Mouse (Mus musculus) megakaryocyte progenitor cell, adult 5-6 weeks (primary cell): ENCODE measurements around the gene Xlr3b. TPM values are rescaled to one million over a fixed set of nuclear protein-coding genes. Genes with fewer than 3 reads are reported as not detected.
A peak's percentile ranks its signal among the peaks of the same experiment; 100 is the strongest.
"Not testable (repeated sequence)": the region's sequence is repeated elsewhere in the genome, so short reads cannot be mapped to it uniquely, and the experiment has no call there.

Experiments used
- ATAC-seq: replicated peaks from 2 replicates; pipeline ENCODE4 v1.8.0; 2016; ENCODE audit warnings: mild to moderate bottlenecking, moderate TSS enrichment, inconsistent platforms; ENCODE audit not compliant: poor library complexity
- total RNA-seq, 2 experiments: library from RNA; stranded (forward) in 1 of 2; stranded (reverse) in 1 of 2; fragments of 157-497, 149-512 nt in 1 of 2; fragments of 200-1000 nt in 1 of 2; gene quantifications; 2 replicates each; pipeline versions ENCODE4 v1.2.3 to v1.2.4; 2015 to 2017

Xlr3b gene
- total RNA-seq (2015) (7.7 and 8.5 TPM in 2 replicates), total RNA-seq (2017) (6.2 and 8.8 TPM in 2 replicates)

DNA sequence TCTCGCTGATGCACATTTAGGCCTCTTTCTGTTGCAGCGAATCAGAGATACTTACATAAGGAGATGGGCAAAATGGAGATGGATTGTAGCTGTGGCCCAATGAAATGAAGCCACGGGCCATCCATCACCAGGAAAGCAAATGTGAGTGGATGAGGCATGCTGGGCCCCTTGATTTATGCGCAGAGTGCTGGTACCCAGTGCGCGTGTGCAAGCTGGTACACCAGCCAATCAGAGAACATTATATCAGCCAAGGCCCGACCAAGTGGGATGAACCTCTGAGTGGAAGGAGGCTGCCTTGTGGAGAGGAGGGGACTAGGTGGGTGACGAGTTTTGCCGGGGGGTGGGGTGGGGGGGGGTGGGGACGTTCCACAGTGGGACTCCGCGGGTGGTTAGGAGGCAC, at the start of gene Xlr3b:
Gene Xlr3b, plus strand, starts transcription at position 274 of the 400 bp plus-strand sequence.
- ATAC-seq: peak; percentile 69

GRCm38 (mm10) chrX:73143218-73143618, 48.8 kb upstream of the Xlr3b start:
- peak; percentile 71 for ATAC-seq

- ATAC-seq: not testable (repeated sequence)
Measured at GRCm38 (mm10) chrX:73148496-73148895, 43.5 kb upstream of the Xlr3b start, which contains the start of gene Xlr5b. TSS of gene Xlr5b (plus strand) at chrX:73148796.

- ATAC-seq: not testable (repeated sequence)
Measured at GRCm38 (mm10) chrX:73149350-73149749, 42.7 kb upstream of the Xlr3b start, which contains the start of gene DXBay18. TSS of gene DXBay18 (minus strand) at chrX:73149450.

DNA sequence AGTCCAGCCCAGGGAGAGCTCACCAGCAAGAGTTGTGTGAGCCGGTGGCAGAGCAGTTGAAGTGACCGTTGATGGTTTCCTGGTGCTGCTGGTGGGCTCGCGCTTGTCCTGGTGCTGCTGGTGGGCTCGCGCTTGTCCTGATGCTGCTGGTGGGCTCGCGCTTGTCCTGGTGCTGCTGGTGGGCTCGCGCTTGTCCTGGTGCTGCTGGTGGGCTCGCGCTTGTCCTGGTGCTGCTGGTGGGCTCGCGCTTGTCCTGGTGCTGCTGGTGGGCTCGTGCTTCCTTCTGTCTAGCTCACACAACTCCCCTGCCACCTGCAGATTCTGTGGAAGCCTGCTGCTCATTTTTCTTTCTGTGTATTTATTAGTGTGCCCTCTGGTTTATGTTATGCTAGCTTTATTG, 15.1 kb upstream of the Xlr3b start, which contains the start of gene Spin2d:
Gene Spin2d, minus strand, starts transcription at position 101 of the 400 bp plus-strand sequence.
- not testable (repeated sequence) for ATAC-seq

- ATAC-seq: peak; percentile 34; the same call in 1 of the 2 replicates
Measured at GRCm38 (mm10) chrX:73213819-73214564, 22.0 kb downstream of the Xlr3b start, which contains the start of gene Xlr4b. TSS of gene Xlr4b (plus strand) at chrX:73214333.

- ATAC-seq: no peak
Measured at GRCm38 (mm10) chrX:73225365-73225764, 33.4 kb downstream of the Xlr3b start.

- peak; percentile 92 for ATAC-seq
Measured at GRCm38 (mm10) chrX:73227914-73228605, 36.1 kb downstream of the Xlr3b start, which contains the start of gene F8a. TSS of gene F8a (plus strand) at chrX:73228291.

GRCm38 (mm10) chrX:73228606-73229214, 36.7 kb downstream of the Xlr3b start:
- peak; percentile 56 for ATAC-seq

DNA sequence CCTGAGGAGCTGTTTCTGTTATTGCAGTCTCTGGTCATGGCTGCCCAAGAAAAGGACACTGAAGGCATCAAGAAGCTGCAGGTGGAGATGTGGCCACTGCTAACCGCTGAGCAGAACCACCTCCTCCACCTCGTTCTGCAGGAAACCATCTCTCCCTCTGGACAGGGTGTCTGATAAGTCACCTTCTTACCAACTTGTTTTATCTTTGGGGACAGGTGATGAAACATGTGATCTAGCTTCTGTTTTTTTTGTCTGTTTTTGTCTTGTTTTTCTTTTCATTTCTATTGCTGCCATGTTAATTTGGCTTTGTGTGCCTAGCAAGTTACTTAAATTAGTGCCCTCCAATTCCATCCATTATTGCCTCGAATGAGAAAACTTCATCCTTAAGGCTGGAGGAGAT, 37.3 kb downstream of the Xlr3b start:
- no peak for ATAC-seq

DNA sequence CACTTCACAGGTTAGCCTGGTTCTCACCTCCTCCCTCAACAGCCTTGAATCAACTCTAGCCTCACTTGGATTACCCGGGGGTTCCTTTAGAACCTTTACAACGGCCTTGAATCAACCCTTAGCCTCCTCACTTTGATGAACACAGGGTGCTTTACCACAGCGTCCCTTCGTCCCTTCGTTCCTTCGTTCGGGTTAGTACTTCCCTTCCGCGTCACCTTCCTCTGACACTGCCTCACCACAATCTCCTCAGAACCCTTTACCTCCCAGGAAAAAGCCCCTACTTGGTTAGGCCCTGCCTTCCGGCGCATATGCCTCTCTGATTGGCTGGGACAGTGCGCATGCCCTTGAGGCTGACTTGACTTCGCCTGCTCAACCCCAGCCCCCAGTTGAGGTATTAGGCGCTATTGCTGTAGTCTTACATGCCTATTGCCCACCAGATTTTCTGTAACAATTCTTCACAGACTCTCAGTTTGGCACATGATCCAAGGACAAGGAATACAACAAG, 50.9 kb downstream of the Xlr3b start, which contains the start of gene Xlr4c:
Gene Xlr4c, minus strand, starts transcription at position 310 of the 505 bp plus-strand sequence.
- ATAC-seq: not testable (repeated sequence)

Other genes starting within 250 kb of the Xlr3b start
- gene Zfp185, start 204.9 kb upstream of the Xlr3b start, total RNA-seq (2015): not detected in 2 replicates
- not detected in 2 replicates for gene Zfp185, start 204.9 kb upstream of the Xlr3b start, total RNA-seq (2017)
- not detected in 2 replicates for gene Pnma5, start 155.1 kb upstream of the Xlr3b start, total RNA-seq (2015)
- gene Pnma5, start 155.1 kb upstream of the Xlr3b start, total RNA-seq (2017): not detected in 2 replicates
- not detected in 2 replicates for gene Pnma3, start 127.4 kb upstream of the Xlr3b start, total RNA-seq (2015)
- gene Pnma3, start 127.4 kb upstream of the Xlr3b start, total RNA-seq (2017): not detected in 2 replicates
- 15.1 and 18.9 TPM in 2 replicates for gene Xlr4a, start 109.7 kb upstream of the Xlr3b start, total RNA-seq (2015)
- 11.6 and 18.2 TPM in 2 replicates for gene Xlr4a, start 109.7 kb upstream of the Xlr3b start, total RNA-seq (2017)
- gene Xlr3a, start 95.1 kb upstream of the Xlr3b start, total RNA-seq (2015): 0.93 and 3.3 TPM in 2 replicates
- gene Xlr3a, start 95.1 kb upstream of the Xlr3b start, total RNA-seq (2017): 0.50 and 1.6 TPM in 2 replicates
- not detected in 2 replicates for gene Gm14685, start 75.2 kb upstream of the Xlr3b start, total RNA-seq (2015)
- not detected in 2 replicates for gene Gm14685, start 75.2 kb upstream of the Xlr3b start, total RNA-seq (2017)
- gene Xlr5b, start 43.4 kb upstream of the Xlr3b start, total RNA-seq (2015): not detected in 2 replicates
- not detected in 2 replicates for gene Xlr5b, start 43.4 kb upstream of the Xlr3b start, total RNA-seq (2017)
- gene DXBay18, start 42.8 kb upstream of the Xlr3b start, total RNA-seq (2015): not detected in 2 replicates
- not detected in 2 replicates for gene DXBay18, start 42.8 kb upstream of the Xlr3b start, total RNA-seq (2017)
- not detected in 2 replicates for gene Spin2d, start 15.2 kb upstream of the Xlr3b start, total RNA-seq (2015)
- gene Spin2d, start 15.2 kb upstream of the Xlr3b start, total RNA-seq (2017): not detected in 2 replicates
- 16.7 and 22.3 TPM in 2 replicates for gene Xlr4b, start 22.1 kb downstream of the Xlr3b start, total RNA-seq (2015)
- gene Xlr4b, start 22.1 kb downstream of the Xlr3b start, total RNA-seq (2017): 15.1 and 18.7 TPM in 2 replicates
- 4.1 and 5.6 TPM in 2 replicates for gene F8a, start 36.1 kb downstream of the Xlr3b start, total RNA-seq (2015)
- gene F8a, start 36.1 kb downstream of the Xlr3b start, total RNA-seq (2017): 2.6 and 2.8 TPM in 2 replicates
- 4.2 and 16.7 TPM in 2 replicates for gene Xlr4c, start 50.9 kb downstream of the Xlr3b start, total RNA-seq (2015)
- gene Xlr4c, start 50.9 kb downstream of the Xlr3b start, total RNA-seq (2017): 10.1 and 11.2 TPM in 2 replicates
- gene Xlr3c, start 73.2 kb downstream of the Xlr3b start, total RNA-seq (2015): not detected in 2 replicates
- not detected in 2 replicates for gene Xlr3c, start 73.2 kb downstream of the Xlr3b start, total RNA-seq (2017)
- gene Xlr5a, start 100.8 kb downstream of the Xlr3b start, total RNA-seq (2015): not detected in 2 replicates
- not detected in 2 replicates for gene Xlr5a, start 100.8 kb downstream of the Xlr3b start, total RNA-seq (2017)
- not detected in 2 replicates for gene Xlr5c, start 100.8 kb downstream of the Xlr3b start, total RNA-seq (2015)
- gene Xlr5c, start 100.8 kb downstream of the Xlr3b start, total RNA-seq (2017): not detected in 2 replicates
- gene Gm45015, start 144.6 kb downstream of the Xlr3b start, total RNA-seq (2015): not detected in 2 replicates
- gene Gm45015, start 144.6 kb downstream of the Xlr3b start, total RNA-seq (2017): not detected in 2 replicates
- 9.1 and 10.4 TPM in 2 replicates for gene Zfp275, start 150.4 kb downstream of the Xlr3b start, total RNA-seq (2015)
- 6.0 and 8.8 TPM in 2 replicates for gene Zfp275, start 150.4 kb downstream of the Xlr3b start, total RNA-seq (2017)
- not detected in 2 replicates for gene Gm18336, start 206.5 kb downstream of the Xlr3b start, total RNA-seq (2015)
- gene Gm18336, start 206.5 kb downstream of the Xlr3b start, total RNA-seq (2017): not detected in 2 replicates
- gene Zfp92, start 218.9 kb downstream of the Xlr3b start, total RNA-seq (2015): not detected in 2 replicates
- gene Zfp92, start 218.9 kb downstream of the Xlr3b start, total RNA-seq (2017): 0.14 TPM in 1 of 2 replicates, not detected in the other
- not detected in 2 replicates for gene Trex2, start 243.1 kb downstream of the Xlr3b start, total RNA-seq (2015)
- gene Trex2, start 243.1 kb downstream of the Xlr3b start, total RNA-seq (2017): not detected in 2 replicates